Mouse (Mus musculus) 3134 (cell line): ENCODE data around the gene Wdr38.

ENCODE experiments used
- DNase-seq: peaks from one replicate; pipeline ENCODE4 v3.0.0-alpha.2; 2011; ENCODE audit warnings: low spot score; ENCODE audit not compliant: insufficient read length; ENCODE audit errors: extremely low read depth

Wdr38 gene

DNA sequence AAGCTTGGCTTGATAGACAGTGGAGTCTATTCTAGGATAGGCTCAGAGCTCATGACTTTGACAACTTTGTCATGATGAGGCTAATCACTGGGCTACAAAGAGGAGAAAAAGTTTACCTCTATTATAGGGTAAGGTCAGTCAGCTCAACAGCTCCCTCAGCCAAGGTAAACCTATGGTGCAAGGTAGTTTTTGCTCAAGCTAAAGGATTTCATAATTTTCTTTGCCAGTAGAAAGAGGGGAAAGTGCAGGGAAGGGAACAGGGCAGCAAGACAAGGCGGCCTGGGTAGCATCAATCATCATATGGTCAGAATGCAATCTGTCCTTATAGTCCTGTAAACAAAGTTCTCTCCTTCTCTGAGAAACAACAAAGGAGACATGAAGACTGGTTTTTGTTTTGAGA lies 42.9 kb downstream of the Wdr38 start:
- no peak for DNase-seq

DNA sequence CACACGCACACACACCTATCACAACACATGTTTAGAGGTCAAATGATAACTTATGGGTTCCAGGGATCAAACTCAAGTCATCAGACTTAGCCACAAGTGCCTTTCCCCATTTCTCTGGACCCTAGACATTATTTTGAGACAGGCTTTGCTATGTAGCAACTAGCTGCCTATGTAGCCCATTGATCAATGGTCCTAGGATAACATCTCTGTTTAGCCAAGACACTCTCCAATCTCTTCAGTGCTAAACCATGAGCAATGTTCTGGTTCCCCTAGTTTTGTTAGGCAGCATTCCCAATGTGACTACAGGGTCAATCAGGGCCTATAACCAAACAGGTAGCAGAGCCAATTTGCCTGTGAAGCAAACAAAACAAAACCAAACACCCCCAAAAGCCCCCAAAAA lies 51.2 kb downstream of the Wdr38 start:
- DNase-seq: no peak
